Mouse (Mus musculus): ENCODE data around the gene Fam107b. TPM values are rescaled to one million over a fixed set of nuclear protein-coding genes. Genes with fewer than 3 reads are reported as not detected.

The Fam107b gene
- polyA plus RNA-seq, 2 experiments = 9.8 to 20.8 TPM

DNA sequence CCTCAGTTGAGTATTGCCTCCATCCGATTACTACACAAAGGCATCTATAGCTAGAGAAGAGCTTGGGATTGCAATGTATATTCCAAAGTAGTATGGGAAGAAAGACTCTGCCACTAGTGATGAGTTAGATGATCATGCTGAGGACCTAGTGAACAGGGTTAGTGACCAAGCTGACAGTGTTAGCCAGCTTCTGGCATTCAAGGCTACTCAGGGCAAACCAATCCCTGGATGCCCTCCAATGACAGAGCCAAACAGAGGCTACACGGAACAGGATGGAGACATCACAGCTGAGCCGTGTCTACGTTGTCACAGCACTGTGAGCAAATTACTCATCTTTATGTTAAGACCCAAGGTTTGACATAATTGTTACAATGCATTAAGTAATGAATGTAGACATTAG lies 138.3 kb downstream of the Fam107b start:
- DNase-seq (ENCODE audit: low read depth in 3 of 3, low spot score in 3 of 3) = no peak
- no peak overlapping the region for H3K4me3 ChIP-seq (ENCODE audit: insufficient read depth in 1 of 2, low read depth in 2 of 2, low read length in 2 of 2)
- H3K27ac ChIP-seq = no peak overlapping the region
- H3K36me3 ChIP-seq (replicated peaks; ENCODE audit: control insufficient read depth, insufficient read depth, low read depth) = no peaks in the 10 kb centered on the region
- no peaks in the 10 kb centered on the region for H3K9me3 ChIP-seq (ENCODE audit: control insufficient read depth, low read length)
- 82% methylated on average over 4 of the region's 4 CpGs for WGBS (ENCODE audit: insufficient replicate concordance)
- peaks cover 9 to 26% of the 10 kb centered on the region in 2 experiments for H3K4me1 ChIP-seq (replicated peaks; ENCODE audit: control insufficient read depth in 2 of 2, insufficient read depth in 2 of 2, low read length in 1 of 2)
- H3K9ac ChIP-seq (replicated peaks) = no peak overlapping the region
- TF ChIP-seq CTCF (IDR thresholded peaks at IDR 0.05; ENCODE audit: low read depth) (no peak), EP300 (IDR thresholded peaks at IDR 0.05; ENCODE audit: low read depth) (no peak)
- no peaks in the 10 kb centered on the region; the same call in 1 of the 2 replicates for H3K27me3 ChIP-seq (ENCODE audit: control insufficient read depth, insufficient read depth, low read length)
- no peak overlapping the region for H3K4me2 ChIP-seq (ENCODE audit: low read depth)
- no peak for ATAC-seq (ENCODE audit: insufficient read depth)

DNA sequence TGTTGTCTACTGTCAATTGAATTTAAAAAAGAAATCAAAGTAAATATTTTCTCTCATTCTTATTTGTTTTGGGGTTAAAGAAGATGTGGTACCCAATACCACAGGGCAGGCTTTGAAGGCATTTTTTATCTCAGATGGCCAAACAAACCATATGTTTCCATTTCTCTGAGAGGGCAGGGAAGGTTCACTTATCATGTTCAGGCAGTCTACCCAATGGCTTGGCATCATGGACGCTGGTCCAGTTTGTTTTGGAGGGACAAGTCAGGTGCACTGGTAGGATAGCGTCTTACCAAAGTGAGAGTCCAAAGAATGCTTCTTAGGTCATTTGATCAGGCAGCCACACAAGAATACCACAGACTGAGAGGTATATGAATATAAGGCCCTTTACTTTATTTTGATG lies 139.6 kb downstream of the Fam107b start:
- WGBS (ENCODE audit: insufficient replicate concordance) = 24% methylated on average over 2 of the region's 2 CpGs
- Histone ChIP-seq H3K4me2 (ENCODE audit: low read depth) (no peak overlapping the region), H3K4me3 (ENCODE audit: insufficient read depth in 1 of 2, low read depth in 2 of 2, low read length in 2 of 2) (no peak overlapping the region), H3K9me3 (ENCODE audit: control insufficient read depth, low read length) (no peaks in the 10 kb centered on the region), H3K36me3 (replicated peaks; ENCODE audit: control insufficient read depth, insufficient read depth, low read depth) (no peaks in the 10 kb centered on the region), H3K4me1 (replicated peaks; ENCODE audit: control insufficient read depth in 2 of 2, insufficient read depth in 2 of 2, low read length in 1 of 2) (peaks cover 8 to 19% of the 10 kb centered on the region in 2 experiments), H3K9ac (replicated peaks) (no peak overlapping the region), H3K27ac (no peak overlapping the region), H3K27me3 (ENCODE audit: control insufficient read depth, insufficient read depth, low read length) (no peaks in the 10 kb centered on the region; the same call in 1 of the 2 replicates)
- TF ChIP-seq EP300 (IDR thresholded peaks at IDR 0.05; ENCODE audit: low read depth) = peak; percentile 55
- no peak for TF ChIP-seq CTCF (IDR thresholded peaks at IDR 0.05; ENCODE audit: low read depth)
- DNase-seq (ENCODE audit: low read depth in 3 of 3, low spot score in 3 of 3) = no peak
- ATAC-seq (ENCODE audit: insufficient read depth) = no peak

DNA sequence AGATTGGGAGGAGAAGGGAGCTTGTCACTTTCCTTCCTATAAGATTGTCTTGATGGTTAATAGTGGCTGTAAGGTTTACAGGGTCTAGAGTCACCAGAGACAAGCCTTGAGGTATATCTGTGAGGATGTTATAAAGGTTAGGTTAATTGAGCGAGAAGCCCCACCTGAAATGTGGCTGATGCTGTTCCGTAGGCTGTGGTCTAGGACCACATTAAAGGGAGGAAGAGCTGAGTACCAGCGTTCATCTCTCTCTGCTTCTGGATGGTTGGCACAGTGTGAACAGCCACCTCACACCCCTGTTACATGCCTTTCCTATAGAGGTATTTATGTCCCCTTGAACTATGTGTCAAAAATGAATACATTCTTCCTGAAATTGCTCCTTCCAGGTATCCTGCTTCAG lies 140.2 kb downstream of the Fam107b start:
- H3K27ac ChIP-seq = no peak overlapping the region
- no peaks in the 10 kb centered on the region; the same call in 1 of the 2 replicates for H3K27me3 ChIP-seq (ENCODE audit: control insufficient read depth, insufficient read depth, low read length)
- WGBS (ENCODE audit: insufficient replicate concordance) = 76% methylated on average over 3 of the region's 3 CpGs
- H3K9me3 ChIP-seq (ENCODE audit: control insufficient read depth, low read length) = no peaks in the 10 kb centered on the region
- DNase-seq (ENCODE audit: low read depth in 3 of 3, low spot score in 3 of 3) = no peak
- no peak for ATAC-seq (ENCODE audit: insufficient read depth)
- no peak overlapping the region for H3K4me3 ChIP-seq (ENCODE audit: insufficient read depth in 1 of 2, low read depth in 2 of 2, low read length in 2 of 2)
- no peak overlapping the region for H3K4me2 ChIP-seq (ENCODE audit: low read depth)
- TF ChIP-seq CTCF (IDR thresholded peaks at IDR 0.05; ENCODE audit: low read depth) (no peak), EP300 (IDR thresholded peaks at IDR 0.05; ENCODE audit: low read depth) (no peak)
- peaks cover 8 to 14% of the 10 kb centered on the region in 2 experiments; a peak in 3 of 4 replicates for H3K4me1 ChIP-seq (replicated peaks; ENCODE audit: control insufficient read depth in 2 of 2, insufficient read depth in 2 of 2, low read length in 1 of 2)
- no peaks in the 10 kb centered on the region for H3K36me3 ChIP-seq (replicated peaks; ENCODE audit: control insufficient read depth, insufficient read depth, low read depth)
- no peak overlapping the region for H3K9ac ChIP-seq (replicated peaks)

DNA sequence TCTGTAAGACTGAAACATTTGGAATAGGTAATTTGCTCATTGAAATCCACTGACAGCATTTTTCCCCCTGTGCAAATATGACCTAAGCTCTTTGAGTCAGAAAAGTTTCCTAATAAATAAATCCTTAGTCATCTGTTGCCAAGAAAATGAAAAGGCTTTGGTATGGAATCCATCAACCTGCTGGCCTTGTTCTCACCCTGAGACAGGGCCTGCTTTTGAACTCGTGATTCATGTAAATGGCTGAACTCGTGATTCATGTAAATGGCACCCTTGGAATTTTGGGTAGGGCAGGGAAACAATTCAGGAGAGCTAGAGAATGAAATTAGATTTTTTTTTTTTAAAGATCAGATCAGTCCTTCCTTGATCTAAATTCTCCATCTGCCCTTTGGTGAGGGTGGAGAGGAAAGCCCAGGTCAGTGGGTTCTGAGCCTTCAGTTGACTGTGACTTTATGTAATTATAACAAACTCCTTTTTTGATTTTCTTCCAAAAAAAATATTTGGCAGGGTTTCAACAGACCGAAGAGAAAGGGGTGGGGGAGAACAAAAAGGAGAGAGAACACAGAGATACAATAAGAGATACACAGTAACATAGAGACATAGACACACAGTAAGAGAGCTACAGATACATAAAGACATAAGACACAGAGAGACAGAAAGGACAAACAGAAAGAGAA lies 142.2 kb downstream of the Fam107b start:
- Histone ChIP-seq H3K4me1 (replicated peaks; ENCODE audit: control insufficient read depth in 2 of 2, insufficient read depth in 2 of 2, low read length in 1 of 2) (peaks cover 8 to 20% of the 10 kb centered on the region in 2 experiments; a peak in 3 of 4 replicates), H3K9ac (replicated peaks) (no peak overlapping the region), H3K4me2 (ENCODE audit: low read depth) (peak overlapping the region; percentile 97; the same call in 1 of the 2 replicates), H3K36me3 (replicated peaks; ENCODE audit: control insufficient read depth, insufficient read depth, low read depth) (no peaks in the 10 kb centered on the region), H3K27me3 (ENCODE audit: control insufficient read depth, insufficient read depth, low read length) (no peaks in the 10 kb centered on the region; the same call in 1 of the 2 replicates), H3K9me3 (ENCODE audit: control insufficient read depth, low read length) (no peaks in the 10 kb centered on the region), H3K27ac (no peak overlapping the region), H3K4me3 (ENCODE audit: insufficient read depth in 1 of 2, low read depth in 2 of 2, low read length in 2 of 2) (no peak overlapping the region)
- ATAC-seq (ENCODE audit: insufficient read depth) (0 out of 2 replicates have a peak, but pooled peaks have one; percentile 5), DNase-seq (ENCODE audit: low read depth in 3 of 3, low spot score in 3 of 3) (no peak)
- WGBS (ENCODE audit: insufficient replicate concordance) = 61% methylated on average over 3 of the region's 3 CpGs
- TF ChIP-seq CTCF (IDR thresholded peaks at IDR 0.05; ENCODE audit: low read depth) (no peak), EP300 (IDR thresholded peaks at IDR 0.05; ENCODE audit: low read depth) (no peak)

DNA sequence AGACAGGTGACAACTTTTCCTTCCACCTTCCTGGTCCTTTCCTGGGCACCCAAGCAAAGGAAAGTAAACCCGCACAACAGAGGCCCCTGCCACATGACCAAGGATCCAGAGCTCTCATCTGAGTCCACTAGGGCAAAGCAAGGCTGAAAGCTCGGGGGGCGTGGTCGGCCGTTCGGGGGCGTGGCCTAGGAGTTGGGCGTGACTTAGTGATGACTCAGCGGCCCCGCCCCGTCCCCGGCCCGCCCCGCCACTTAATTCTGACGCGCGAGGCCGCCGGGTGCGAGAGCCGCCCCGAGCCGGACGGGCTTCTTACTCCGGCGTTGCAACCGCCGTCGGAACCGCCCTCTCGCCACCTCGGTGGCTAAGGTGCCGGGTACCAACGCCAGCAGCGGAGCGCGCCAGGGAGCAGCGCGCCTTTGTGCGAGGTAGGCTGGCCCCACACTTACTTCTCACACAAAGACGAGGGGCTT lies 143.0 kb downstream of the Fam107b start:
- TF ChIP-seq EP300 (IDR thresholded peaks at IDR 0.05; ENCODE audit: low read depth) (no peak), CTCF (IDR thresholded peaks at IDR 0.05; ENCODE audit: low read depth) (0 out of 2 replicates have a peak, but pooled peaks have one; percentile 26)
- peaks cover 8 to 20% of the 10 kb centered on the region in 2 experiments; a peak in 3 of 4 replicates for H3K4me1 ChIP-seq (replicated peaks; ENCODE audit: control insufficient read depth in 2 of 2, insufficient read depth in 2 of 2, low read length in 1 of 2)
- H3K9ac ChIP-seq (replicated peaks) = peak overlapping the region; percentile 84
- peak overlapping the region; percentile 57 to 78 for H3K4me3 ChIP-seq (ENCODE audit: insufficient read depth in 1 of 2, low read depth in 2 of 2, low read length in 2 of 2)
- WGBS (ENCODE audit: insufficient replicate concordance) = 1% methylated on average over 41 of the region's 41 CpGs
- H3K9me3 ChIP-seq (ENCODE audit: control insufficient read depth, low read length) = no peaks in the 10 kb centered on the region
- H3K4me2 ChIP-seq (ENCODE audit: low read depth) = peak overlapping the region; percentile 97
- no peak overlapping the region for H3K27ac ChIP-seq
- peak; percentile 80 to 82 (median 82) for DNase-seq (ENCODE audit: low read depth in 3 of 3, low spot score in 3 of 3)
- ATAC-seq (ENCODE audit: insufficient read depth) = peak; percentile 92
- no peaks in the 10 kb centered on the region; the same call in 1 of the 2 replicates for H3K27me3 ChIP-seq (ENCODE audit: control insufficient read depth, insufficient read depth, low read length)
- no peaks in the 10 kb centered on the region for H3K36me3 ChIP-seq (replicated peaks; ENCODE audit: control insufficient read depth, insufficient read depth, low read depth)

Data from liver, embryonic 14.5 days (tissue).